Mouse (Mus musculus) liver, adult 2 months (tissue): ENCODE results near the gene Slc48a1.

Experiments
- CTCF ChIP-seq: fragments of 200-500 bp; IDR thresholded peaks from 2 replicates; pipeline ENCODE4 v1.5.1; 2011; ENCODE audit warnings: low read depth, low read length, control low read depth
- POLR2A ChIP-seq: fragments of 200-500 bp; IDR thresholded peaks from 2 replicates; pipeline ENCODE4 v1.6.1; 2011; ENCODE audit warnings: low read length, control low read depth; ENCODE audit not compliant: insufficient read depth; ENCODE audit errors: extremely low read depth

GRCm38 (mm10) chr15:97766194-97766593 lies 12.1 kb upstream of the Slc48a1 start:
- no peak for TF ChIP-seq POLR2A
- no peak for TF ChIP-seq CTCF
